Mouse (Mus musculus): Measurements from ENCODE around the gene Olfr575. TPM values are rescaled to one million over a fixed set of nuclear protein-coding genes. Genes with fewer than 3 reads are reported as not detected.

Olfr575 gene
- polyA plus RNA-seq, 1 experiment from 2014 or later: not detected

- ATAC-seq (ENCODE audit: low FRiP score): peak; percentile 68; the same call in 1 of the 2 replicates
These were observed 38.9 kb downstream of the Olfr575 start for GRCm38 (mm10) chr7:102919632-102920031.

GRCm38 (mm10) chr7:102917032-102917875, 41.3 kb downstream of the Olfr575 start, which contains the start of gene Olfr571:
Gene Olfr571 (minus strand): TSS chr7:102917536.
- Histone ChIP-seq H3K36me3 (no peaks in the 10 kb centered on the region), H3K4me3 (replicated peaks) (no peak within 1 kb of the TSS), H3K27me3 (replicated peaks) (no peaks in the 10 kb centered on the region), H3K4me1 (no peaks in the 10 kb centered on the region), H3K27ac (replicated peaks) (no peak within 1 kb of the TSS), H3K9ac (replicated peaks) (no peak within 1 kb of the TSS), H3K9me3 (replicated peaks) (no peaks in the 10 kb centered on the region), H3K4me2 (no peak within 1 kb of the TSS)
- 50% methylated on average over 4 of the region's 4 CpGs for WGBS
- ATAC-seq (ENCODE audit: low FRiP score): no peak

More at GRCm38 (mm10) chr7:102919632-102920031, 38.9 kb downstream of the Olfr575 start:
- Histone ChIP-seq H3K4me1 (no peaks in the 10 kb centered on the region), H3K27ac (replicated peaks) (no peak overlapping the region), H3K4me3 (replicated peaks) (no peak overlapping the region), H3K36me3 (no peaks in the 10 kb centered on the region), H3K9ac (replicated peaks) (no peak overlapping the region), H3K9me3 (replicated peaks) (no peaks in the 10 kb centered on the region), H3K4me2 (no peak overlapping the region), H3K27me3 (replicated peaks) (no peaks in the 10 kb centered on the region)
- WGBS: 16% methylated on average over 1 of the region's 1 CpGs

GRCm38 (mm10) chr7:102916405-102916804, 42.2 kb downstream of the Olfr575 start:
- no peak for ATAC-seq (ENCODE audit: low FRiP score)
- Histone ChIP-seq H3K36me3 (no peaks in the 10 kb centered on the region), H3K4me3 (replicated peaks) (no peak overlapping the region), H3K27me3 (replicated peaks) (no peaks in the 10 kb centered on the region), H3K4me1 (no peaks in the 10 kb centered on the region), H3K27ac (replicated peaks) (no peak overlapping the region), H3K4me2 (no peak overlapping the region), H3K9me3 (replicated peaks) (no peaks in the 10 kb centered on the region), H3K9ac (replicated peaks) (no peak overlapping the region)
- 83% methylated on average over 5 of the region's 5 CpGs for whole genome bisulfite sequencing

GRCm38 (mm10) chr7:102915261-102915660, 43.3 kb downstream of the Olfr575 start:
- Histone ChIP-seq H3K4me3 (replicated peaks) (no peak overlapping the region), H3K4me1 (no peaks in the 10 kb centered on the region), H3K27me3 (replicated peaks) (no peaks in the 10 kb centered on the region), H3K4me2 (no peak overlapping the region), H3K9me3 (replicated peaks) (no peaks in the 10 kb centered on the region), H3K9ac (replicated peaks) (no peak overlapping the region), H3K36me3 (no peaks in the 10 kb centered on the region), H3K27ac (replicated peaks) (no peak overlapping the region)
- WGBS: 51% methylated on average over 1 of the region's 1 CpGs
- ATAC-seq (ENCODE audit: low FRiP score): no peak

Other genes with a start within 250 kb of the Olfr575 start
- gene Olfr33, start 239.7 kb downstream of the Olfr575 start, polyA plus RNA-seq (2015; fragmentation: Nextera tagmentation; extraction: Ambion mirVana): not detected in 2 replicates
- gene Olfr559, start 231.3 kb downstream of the Olfr575 start, polyA plus RNA-seq (2015; fragmentation: Nextera tagmentation; extraction: Ambion mirVana): not detected in 2 replicates
- not detected in 2 replicates for gene Olfr560, start 199.4 kb downstream of the Olfr575 start, polyA plus RNA-seq (2015; fragmentation: Nextera tagmentation; extraction: Ambion mirVana)
- gene Olfr78, start 199.3 kb downstream of the Olfr575 start, polyA plus RNA-seq (2015; fragmentation: Nextera tagmentation; extraction: Ambion mirVana): 0.06 TPM in 1 of 2 replicates, not detected in the other
- gene Olfr561, start 187.6 kb downstream of the Olfr575 start, polyA plus RNA-seq (2015; fragmentation: Nextera tagmentation; extraction: Ambion mirVana): not detected in 2 replicates
- gene Olfr564, start 155.3 kb downstream of the Olfr575 start, polyA plus RNA-seq (2015; fragmentation: Nextera tagmentation; extraction: Ambion mirVana): not detected in 2 replicates
- not detected in 2 replicates for gene Olfr566, start 100.0 kb downstream of the Olfr575 start, polyA plus RNA-seq (2015; fragmentation: Nextera tagmentation; extraction: Ambion mirVana)
- gene Olfr568, start 81.7 kb downstream of the Olfr575 start, polyA plus RNA-seq (2015; fragmentation: Nextera tagmentation; extraction: Ambion mirVana): not detected in 2 replicates
- not detected in 2 replicates for gene Olfr569, start 67.9 kb downstream of the Olfr575 start, polyA plus RNA-seq (2015; fragmentation: Nextera tagmentation; extraction: Ambion mirVana)
- not detected in 2 replicates for gene Olfr570, start 64.2 kb downstream of the Olfr575 start, polyA plus RNA-seq (2015; fragmentation: Nextera tagmentation; extraction: Ambion mirVana)
- gene Olfr571, start 41.2 kb downstream of the Olfr575 start, polyA plus RNA-seq (2015; fragmentation: Nextera tagmentation; extraction: Ambion mirVana): not detected in 2 replicates
- gene Olfr572, start 34.4 kb downstream of the Olfr575 start, polyA plus RNA-seq (2015; fragmentation: Nextera tagmentation; extraction: Ambion mirVana): not detected in 2 replicates
- gene Olfr573-ps1, start 16.2 kb downstream of the Olfr575 start, polyA plus RNA-seq (2015; fragmentation: Nextera tagmentation; extraction: Ambion mirVana): not detected in 2 replicates
- gene Olfr574, start 10.3 kb downstream of the Olfr575 start, polyA plus RNA-seq (2015; fragmentation: Nextera tagmentation; extraction: Ambion mirVana): not detected in 2 replicates
- gene Olfr576, start 3.9 kb upstream of the Olfr575 start, polyA plus RNA-seq (2015; fragmentation: Nextera tagmentation; extraction: Ambion mirVana): not detected in 2 replicates
- gene Olfr577, start 17.2 kb upstream of the Olfr575 start, polyA plus RNA-seq (2015; fragmentation: Nextera tagmentation; extraction: Ambion mirVana): not detected in 2 replicates
- not detected in 2 replicates for gene Olfr578, start 30.5 kb upstream of the Olfr575 start, polyA plus RNA-seq (2015; fragmentation: Nextera tagmentation; extraction: Ambion mirVana)
- not detected in 2 replicates for gene Olfr582, start 79.2 kb upstream of the Olfr575 start, polyA plus RNA-seq (2015; fragmentation: Nextera tagmentation; extraction: Ambion mirVana)
- not detected in 2 replicates for gene Olfr583, start 92.5 kb upstream of the Olfr575 start, polyA plus RNA-seq (2015; fragmentation: Nextera tagmentation; extraction: Ambion mirVana)
- not detected in 2 replicates for gene Olfr584, start 123.1 kb upstream of the Olfr575 start, polyA plus RNA-seq (2015; fragmentation: Nextera tagmentation; extraction: Ambion mirVana)
- gene Olfr585, start 138.9 kb upstream of the Olfr575 start, polyA plus RNA-seq (2015; fragmentation: Nextera tagmentation; extraction: Ambion mirVana): not detected in 2 replicates
- not detected in 2 replicates for gene Olfr586, start 166.9 kb upstream of the Olfr575 start, polyA plus RNA-seq (2015; fragmentation: Nextera tagmentation; extraction: Ambion mirVana)
- gene Olfr588-ps1, start 182.1 kb upstream of the Olfr575 start, polyA plus RNA-seq (2015; fragmentation: Nextera tagmentation; extraction: Ambion mirVana): not detected in 2 replicates
- not detected in 2 replicates for gene Olfr589, start 197.6 kb upstream of the Olfr575 start, polyA plus RNA-seq (2015; fragmentation: Nextera tagmentation; extraction: Ambion mirVana)
- not detected in 2 replicates for gene Olfr591, start 219.6 kb upstream of the Olfr575 start, polyA plus RNA-seq (2015; fragmentation: Nextera tagmentation; extraction: Ambion mirVana)
- gene Olfr592, start 226.0 kb upstream of the Olfr575 start, polyA plus RNA-seq (2015; fragmentation: Nextera tagmentation; extraction: Ambion mirVana): not detected in 2 replicates